In the genomic region with DNA sequence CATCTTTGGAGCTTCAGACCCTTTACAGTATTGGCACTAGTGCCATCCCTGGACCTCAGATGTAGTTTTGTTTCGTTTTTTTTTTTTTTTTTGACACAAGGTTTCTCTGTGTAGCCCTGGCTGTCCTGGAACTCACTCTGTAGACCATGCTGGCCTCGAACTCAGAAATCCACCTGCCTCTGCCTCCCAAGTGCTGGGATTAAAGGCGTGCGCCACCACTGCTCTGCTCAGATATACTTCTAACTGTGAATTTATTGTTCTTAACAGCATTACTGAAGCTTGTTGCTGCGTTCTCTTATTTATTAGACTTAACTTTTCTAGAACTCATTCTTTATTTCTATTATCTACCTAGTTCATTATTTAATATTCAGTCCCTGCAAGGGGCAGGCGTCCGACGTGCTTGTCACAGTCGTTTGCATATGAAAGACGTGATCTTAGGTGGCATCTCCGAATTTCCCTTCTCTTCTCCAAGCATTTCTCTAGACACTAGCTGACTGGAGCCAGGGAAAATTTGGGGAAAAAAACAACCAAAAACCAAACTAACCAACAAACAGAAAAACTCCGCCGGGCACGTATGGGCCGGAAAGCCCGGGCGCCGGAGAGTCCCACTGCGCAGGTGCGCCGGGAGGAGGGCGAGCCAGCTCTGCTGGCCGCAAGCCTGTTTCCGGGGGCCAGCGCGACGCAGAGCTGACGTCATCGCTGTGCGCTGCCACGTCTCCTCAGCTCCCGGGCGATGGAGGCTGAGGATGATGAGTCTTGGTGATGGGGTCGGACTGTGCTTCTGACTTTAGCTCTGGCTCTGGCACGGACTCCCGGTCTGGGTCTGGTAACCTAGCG, we compare ENCODE assay signal across 8 mouse cellular contexts. TPM values are rescaled to one million over a fixed set of nuclear protein-coding genes. Genes with fewer than 3 reads are reported as not detected.
DNase-seq lines count a peak whose midpoint lies in the region; ATAC-seq and TF ChIP-seq lines count a peak whose summit lies in the region.

No protein-coding gene starts in this region.

- H3K4me1 ChIP-seq in hindbrain, embryonic 15.5 days (replicated peaks) = peaks cover 16% of the 10 kb centered on the region

- CTCF ChIA-PET in Patski (lab: Charles Lee) = interaction anchor here (1.3 kb wide), 1 partner anchor 9 kb away, joined by 3 read pairs; no protein-coding TSS in a partner anchor

- 8% methylated on average over 37 of the region's 37 CpGs for WGBS in hindbrain, embryonic 15.5 days

- peaks cover 8% of the 10 kb centered on the region for H3K27me3 ChIP-seq in Patski
- H3K27me3 ChIP-seq in hindbrain, embryonic 15.5 days = 0 out of 2 replicates have a peak, but pooled peaks cover 8% of the 10 kb centered on the region

- ATAC-seq in Patski = peak; percentile 91
- peak; percentile 97 for ATAC-seq in hindbrain, embryonic 15.5 days (ENCODE audit: low FRiP score, low read depth)

- DNase-seq in Patski (ENCODE audit: low read depth, low spot score) = peak; percentile 59
- DNase-seq in cerebellum, postnatal 14 days = peak; percentile 97 to 99
- peak; percentile 88 to 93 for DNase-seq in frontal cortex, postnatal 25 days (ENCODE audit: low spot score in 2 of 2)
- DNase-seq in left cerebral cortex, adult 11 months (ENCODE audit: low spot score) = peak; percentile 92
- peak; percentile 96 for DNase-seq in lung, postnatal 4 days
- DNase-seq in retina, postnatal 7 days (ENCODE audit: low read depth, low spot score) = peak; percentile 93
- DNase-seq in urinary bladder, adult 2 months (ENCODE audit: low spot score) = peak; percentile 93

- peaks cover 8% of the 10 kb centered on the region; the same call in 1 of the 2 replicates for H3K36me3 ChIP-seq in hindbrain, embryonic 15.5 days

- in situ Hi-C loops in Patski (cut with MboI; ENCODE audit: low pct_unique_long_range_greater_than_20kb) = no loop called here

- no peak for TF ChIP-seq CTCF in Patski (IDR thresholded peaks at IDR 0.05)

- no peaks in the 10 kb centered on the region for H3K9me3 ChIP-seq in hindbrain, embryonic 15.5 days

- H3K9ac ChIP-seq in hindbrain, embryonic 15.5 days = peak overlapping the region; percentile 76

- H3K27ac ChIP-seq in hindbrain, embryonic 15.5 days (replicated peaks) = peak overlapping the region; percentile 82

- POLR2A ChIA-PET in Patski (lab: Charles Lee) = interaction anchor here (0.6 to 1.0 kb wide), 2 partner anchors 12 to 123 kb away, joined by 4 read pairs; a partner anchor contains a TSS

- H3K4me2 ChIP-seq in hindbrain, embryonic 15.5 days = peak overlapping the region; percentile 60

- peak overlapping the region; percentile 83 for H3K4me3 ChIP-seq in hindbrain, embryonic 15.5 days

RNA-seq across cellular contexts. Expression of a gene that starts 3.9 kb away (rescaled TPM):
- polyA plus RNA-seq in Patski (2021) = 40.8 TPM
- polyA plus RNA-seq in hindbrain, embryonic 15.5 days (2015; fragmentation: Nextera tagmentation; extraction: Ambion mirVana) = 35.2 and 36.3 TPM in 2 replicates
- polyA plus RNA-seq in urinary bladder, adult 2 months (2012; rRNA removed) = 72.3 and 91.6 TPM in 2 replicates

RNA-seq across cellular contexts. Expression of a gene that starts 12.3 kb away (rescaled TPM):
- 48.0 TPM for polyA plus RNA-seq in Patski (2021)
- polyA plus RNA-seq in hindbrain, embryonic 15.5 days (2015; fragmentation: Nextera tagmentation; extraction: Ambion mirVana) = 50.7 and 52.8 TPM in 2 replicates
- 39.9 and 40.8 TPM in 2 replicates for polyA plus RNA-seq in urinary bladder, adult 2 months (2012; rRNA removed)

RNA-seq across cellular contexts. Expression of a gene that starts 39.9 kb away (rescaled TPM):
- polyA plus RNA-seq in Patski (2021) = 44.5 TPM
- polyA plus RNA-seq in hindbrain, embryonic 15.5 days (2015; fragmentation: Nextera tagmentation; extraction: Ambion mirVana) = 32.0 and 35.2 TPM in 2 replicates
- polyA plus RNA-seq in urinary bladder, adult 2 months (2012; rRNA removed) = 14.7 and 15.9 TPM in 2 replicates

Comparison
In these comparisons a context has a peak if more than half of its experiments do, and no peak if none do; other contexts are left out.
1. Peak in every context shown above with its lines: DNase-seq, ATAC-seq, H3K4me3 ChIP-seq and H3K27ac ChIP-seq.